Mouse (Mus musculus): Measurements from ENCODE around the gene Gm4305.
A peak's percentile ranks its signal among the peaks of the same experiment; 100 is the strongest.
"Not testable (repeated sequence)": the region's sequence is repeated elsewhere in the genome, so short reads cannot be mapped to it uniquely, and the experiment has no call there.

The Gm4305 gene

DNA sequence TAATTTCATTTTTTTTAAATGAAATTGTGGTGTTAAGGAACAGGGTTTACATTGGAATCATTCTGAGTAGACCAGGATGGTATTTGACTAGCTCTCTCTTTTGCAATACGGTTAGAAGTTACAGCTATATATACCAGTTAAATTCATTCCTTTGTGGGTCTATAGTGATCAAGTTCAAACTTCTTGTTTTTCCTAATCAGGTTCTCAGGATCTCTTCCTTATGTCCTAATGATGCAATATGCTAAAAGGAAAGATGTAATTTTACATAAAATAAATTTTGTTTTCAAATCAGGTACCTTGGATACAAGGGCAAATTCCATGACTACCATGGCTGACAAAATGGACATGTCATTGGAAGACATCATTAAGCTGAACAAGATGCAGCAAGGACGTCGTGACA lies at the start of gene Gm4305:
Gene Gm4305, plus strand, starts transcription at position 301 of the 400 bp plus-strand sequence.
- DNase-seq (ENCODE audit: low spot score) = not testable (repeated sequence)

DNA sequence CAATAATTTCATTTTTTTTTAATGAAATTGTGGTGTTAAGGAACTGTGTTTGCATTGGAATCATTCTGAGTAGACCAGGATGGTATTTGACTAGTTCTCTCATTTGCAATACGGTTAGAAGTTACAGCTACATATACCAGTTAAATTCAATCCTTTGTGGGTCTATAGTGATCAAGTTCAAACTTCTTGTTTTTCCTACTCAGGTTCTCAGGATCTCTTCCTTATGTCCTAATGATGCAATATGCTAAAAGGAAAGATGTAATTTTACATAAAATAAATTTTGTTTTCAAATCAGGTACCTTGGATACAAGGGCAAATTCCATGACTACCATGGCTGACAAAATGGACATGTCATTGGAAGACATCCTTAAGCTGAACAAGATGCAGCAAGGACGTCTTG lies 15.5 kb upstream of the Gm4305 start, which contains the start of gene Gm4301:
Gene Gm4301, plus strand, starts transcription at position 301 of the 400 bp plus-strand sequence.
- not testable (repeated sequence) for DNase-seq (ENCODE audit: low spot score)

DNA sequence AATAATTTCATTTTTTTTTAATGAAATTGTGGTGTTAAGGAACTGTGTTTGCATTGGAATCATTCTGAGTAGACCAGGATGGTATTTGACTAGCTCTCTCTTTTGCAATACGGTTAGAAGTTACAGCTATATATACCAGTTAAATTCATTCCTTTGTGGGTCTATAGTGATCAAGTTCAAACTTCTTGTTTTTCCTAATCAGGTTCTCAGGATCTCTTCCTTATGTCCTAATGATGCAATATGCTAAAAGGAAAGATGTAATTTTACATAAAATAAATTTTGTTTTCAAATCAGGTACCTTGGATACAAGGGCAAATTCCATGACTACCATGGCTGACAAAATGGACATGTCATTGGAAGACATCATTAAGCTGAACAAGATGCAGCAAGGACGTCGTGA lies 10.4 kb upstream of the Gm4305 start, which contains the start of gene Gm4302:
Gene Gm4302, plus strand, starts transcription at position 301 of the 400 bp plus-strand sequence.
- not testable (repeated sequence) for DNase-seq (ENCODE audit: low spot score)

DNA sequence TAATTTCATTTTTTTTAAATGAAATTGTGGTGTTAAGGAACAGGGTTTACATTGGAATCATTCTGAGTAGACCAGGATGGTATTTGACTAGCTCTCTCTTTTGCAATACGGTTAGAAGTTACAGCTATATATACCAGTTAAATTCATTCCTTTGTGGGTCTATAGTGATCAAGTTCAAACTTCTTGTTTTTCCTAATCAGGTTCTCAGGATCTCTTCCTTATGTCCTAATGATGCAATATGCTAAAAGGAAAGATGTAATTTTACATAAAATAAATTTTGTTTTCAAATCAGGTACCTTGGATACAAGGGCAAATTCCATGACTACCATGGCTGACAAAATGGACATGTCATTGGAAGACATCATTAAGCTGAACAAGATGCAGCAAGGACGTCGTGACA lies 5.2 kb upstream of the Gm4305 start, which contains the start of gene Gm4303:
Gene Gm4303, plus strand, starts transcription at position 301 of the 400 bp plus-strand sequence.
- DNase-seq (ENCODE audit: low spot score) = not testable (repeated sequence)

DNA sequence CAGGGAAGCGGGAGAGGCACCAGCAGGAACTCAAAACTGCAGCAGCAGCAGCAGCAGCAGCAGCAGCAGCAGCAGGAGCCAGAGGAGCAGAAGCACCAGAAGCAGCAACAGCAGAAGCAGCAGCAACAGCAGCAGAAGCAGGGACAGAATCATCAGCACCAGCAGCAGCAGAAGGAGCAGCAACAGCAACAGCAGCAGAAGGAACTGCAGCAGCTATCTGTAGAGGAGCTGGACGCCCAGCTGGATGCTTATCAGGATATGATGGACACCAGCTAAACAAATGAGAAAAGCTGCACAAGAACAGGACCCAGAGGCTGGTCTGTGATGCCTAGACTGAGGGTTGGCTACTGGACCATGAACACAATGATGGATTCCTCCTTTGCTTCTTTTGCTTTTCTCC lies 5.9 kb downstream of the Gm4305 start:
- peak; percentile 7 for DNase-seq (ENCODE audit: low spot score)

DNA sequence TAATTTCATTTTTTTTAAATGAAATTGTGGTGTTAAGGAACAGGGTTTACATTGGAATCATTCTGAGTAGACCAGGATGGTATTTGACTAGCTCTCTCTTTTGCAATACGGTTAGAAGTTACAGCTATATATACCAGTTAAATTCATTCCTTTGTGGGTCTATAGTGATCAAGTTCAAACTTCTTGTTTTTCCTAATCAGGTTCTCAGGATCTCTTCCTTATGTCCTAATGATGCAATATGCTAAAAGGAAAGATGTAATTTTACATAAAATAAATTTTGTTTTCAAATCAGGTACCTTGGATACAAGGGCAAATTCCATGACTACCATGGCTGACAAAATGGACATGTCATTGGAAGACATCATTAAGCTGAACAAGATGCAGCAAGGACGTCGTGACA lies 10.1 kb downstream of the Gm4305 start, which contains the start of gene Gm4307:
Gene Gm4307, plus strand, starts transcription at position 301 of the 400 bp plus-strand sequence.
- DNase-seq (ENCODE audit: low spot score) = not testable (repeated sequence)

DNA sequence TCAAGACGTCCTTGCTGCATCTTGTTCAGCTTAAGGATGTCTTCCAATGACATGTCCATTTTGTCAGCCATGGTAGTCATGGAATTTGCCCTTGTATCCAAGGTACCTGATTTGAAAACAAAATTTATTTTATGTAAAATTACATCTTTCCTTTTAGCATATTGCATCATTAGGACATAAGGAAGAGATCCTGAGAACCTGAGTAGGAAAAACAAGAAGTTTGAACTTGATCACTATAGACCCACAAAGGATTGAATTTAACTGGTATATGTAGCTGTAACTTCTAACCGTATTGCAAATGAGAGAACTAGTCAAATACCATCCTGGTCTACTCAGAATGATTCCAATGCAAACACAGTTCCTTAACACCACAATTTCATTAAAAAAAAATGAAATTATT lies 31.6 kb downstream of the Gm4305 start, which contains the start of gene Gm4312:
Gene Gm4312, minus strand, starts transcription at position 101 of the 400 bp plus-strand sequence.
- not testable (repeated sequence) for DNase-seq (ENCODE audit: low spot score)
